Mouse (Mus musculus) embryonic facial prominence, embryonic 15.5 days (tissue): ENCODE results near the gene Abca3. TPM values are rescaled to one million over a fixed set of nuclear protein-coding genes. Genes with fewer than 3 reads are reported as not detected.

Experiments used
- ATAC-seq: fragments of 200-750 bp; cut with Nextera tagmentation; 2 replicates; pipeline ENCODE4 v1.8.0; 2017; ENCODE audit warnings: low read depth, moderate TSS enrichment; ENCODE audit not compliant: insufficient number of reproducible peaks, low FRiP score, low TSS enrichment
- H3K27ac ChIP-seq: fragments of 300-500 bp; sonication (generic); replicated peaks from 2 replicates; pipeline ENCODE4 v1.5.1; 2015; ENCODE audit warnings: mild to moderate bottlenecking, inconsistent platforms
- H3K27me3 ChIP-seq: fragments of 300-500 bp; sonication (generic); 2 replicates; pipeline ENCODE4 v1.6.1; 2015; ENCODE audit warnings: inconsistent platforms
- H3K36me3 ChIP-seq: fragments of 300-500 bp; sonication (generic); 2 replicates; pipeline ENCODE4 v1.6.1; 2015; ENCODE audit warnings: mild to moderate bottlenecking, inconsistent platforms
- H3K4me1 ChIP-seq: fragments of 300-500 bp; sonication (generic); 2 replicates; pipeline ENCODE4 v1.6.1; 2015; ENCODE audit warnings: inconsistent platforms
- H3K4me2 ChIP-seq: fragments of 300-500 bp; sonication (generic); replicated peaks from 2 replicates; pipeline ENCODE4 v1.6.1; 2015; ENCODE audit warnings: mild to moderate bottlenecking, inconsistent platforms
- H3K4me3 ChIP-seq: fragments of 300-500 bp; sonication (generic); replicated peaks from 2 replicates; pipeline ENCODE4 v1.5.1; 2015; ENCODE audit warnings: mild to moderate bottlenecking, inconsistent platforms
- H3K9ac ChIP-seq: fragments of 300-500 bp; sonication (generic); 2 replicates; pipeline ENCODE4 v1.6.1; 2015; ENCODE audit warnings: inconsistent platforms
- H3K9me3 ChIP-seq: fragments of 300-500 bp; sonication (generic); replicated peaks from 2 replicates; pipeline ENCODE4 v1.6.1; 2016; ENCODE audit warnings: inconsistent platforms
- WGBS: fragments of 180-500 bp; shearing (Covaris S2); methylation state at CpG from one replicate; pipeline ENCODE4 v1.1.7; 2015; 5-methylcytosine and 5-hydroxymethylcytosine counted together
- polyA plus RNA-seq: library from polyadenylated mRNA; unstranded; fragments of >200 nt; fragmentation: Nextera tagmentation; extraction: Ambion mirVana; gene quantifications from 2 replicates; pipeline ENCODE4 v1.2.1, GENCODE M21; 2015

Gene Abca3
- polyA plus RNA-seq, result 8.1 and 8.3 TPM in 2 replicates

GRCm38 (mm10) chr17:24351760-24352357 is at the start of gene Abca3:
Abca3 (plus strand) TSS chr17:24351950.
- H3K4me1 ChIP-seq, result peaks cover 19% of the 10 kb centered on the region
- H3K27me3 ChIP-seq, result peaks cover 19% of the 10 kb centered on the region
- ATAC-seq, result peak; percentile 92
- peak within 1 kb of the TSS; percentile 64 for H3K9ac ChIP-seq
- no peaks in the 10 kb centered on the region for H3K9me3 ChIP-seq
- peak within 1 kb of the TSS; percentile 96 for H3K4me2 ChIP-seq
- H3K36me3 ChIP-seq, result no peaks in the 10 kb centered on the region
- H3K4me3 ChIP-seq, result peak within 1 kb of the TSS; percentile 78
- WGBS, result under 1% methylated on average over 54 of the region's 55 CpGs
- no peak within 1 kb of the TSS for H3K27ac ChIP-seq

GRCm38 (mm10) chr17:24307500-24307899 is 44.2 kb upstream of the Abca3 start:
- Histone ChIP-seq H3K27ac (no peak overlapping the region), H3K4me2 (no peak overlapping the region), H3K9me3 (no peaks in the 10 kb centered on the region), H3K36me3 (no peaks in the 10 kb centered on the region), H3K4me1 (no peaks in the 10 kb centered on the region), H3K4me3 (no peak overlapping the region), H3K27me3 (no peaks in the 10 kb centered on the region), H3K9ac (no peak overlapping the region)
- ATAC-seq, result no peak
- 53% methylated on average over 4 of the region's 4 CpGs for WGBS

GRCm38 (mm10) chr17:24320826-24321225 is 30.9 kb upstream of the Abca3 start:
- WGBS, result 83% methylated on average over 3 of the region's 3 CpGs
- no peak overlapping the region for H3K4me3 ChIP-seq
- no peak overlapping the region for H3K9ac ChIP-seq
- H3K27me3 ChIP-seq, result no peaks in the 10 kb centered on the region
- H3K4me2 ChIP-seq, result no peak overlapping the region
- no peaks in the 10 kb centered on the region for H3K36me3 ChIP-seq
- no peaks in the 10 kb centered on the region for H3K4me1 ChIP-seq
- ATAC-seq, result no peak
- H3K9me3 ChIP-seq, result no peaks in the 10 kb centered on the region
- no peak overlapping the region for H3K27ac ChIP-seq

GRCm38 (mm10) chr17:24325051-24325450 is 26.7 kb upstream of the Abca3 start:
- Histone ChIP-seq H3K4me2 (no peak overlapping the region), H3K4me3 (no peak overlapping the region), H3K9me3 (no peaks in the 10 kb centered on the region), H3K4me1 (no peaks in the 10 kb centered on the region), H3K27me3 (no peaks in the 10 kb centered on the region; the same call in 1 of the 2 replicates), H3K27ac (no peak overlapping the region), H3K36me3 (no peaks in the 10 kb centered on the region), H3K9ac (no peak overlapping the region)
- ATAC-seq, result no peak
- whole genome bisulfite sequencing, result 75% methylated on average over 10 of the region's 10 CpGs

GRCm38 (mm10) chr17:24327656-24328055 is 24.1 kb upstream of the Abca3 start:
- Histone ChIP-seq H3K4me2 (no peak overlapping the region), H3K4me3 (no peak overlapping the region), H3K27ac (no peak overlapping the region), H3K4me1 (no peaks in the 10 kb centered on the region), H3K36me3 (no peaks in the 10 kb centered on the region), H3K9me3 (no peaks in the 10 kb centered on the region), H3K9ac (no peak overlapping the region), H3K27me3 (no peaks in the 10 kb centered on the region; the same call in 1 of the 2 replicates)
- WGBS, result 76% methylated on average over 7 of the region's 7 CpGs
- no peak for ATAC-seq

- ATAC-seq, result no peak
- no peaks in the 10 kb centered on the region for H3K9me3 ChIP-seq
- H3K4me1 ChIP-seq, result no peaks in the 10 kb centered on the region
- no peak overlapping the region for H3K4me3 ChIP-seq
- no peak overlapping the region for H3K27ac ChIP-seq
- no peak overlapping the region for H3K4me2 ChIP-seq
- 77% methylated on average over 8 of the region's 8 CpGs for WGBS
- H3K27me3 ChIP-seq, result no peaks in the 10 kb centered on the region
- no peak overlapping the region for H3K9ac ChIP-seq
- H3K36me3 ChIP-seq, result no peaks in the 10 kb centered on the region
Measured at GRCm38 (mm10) chr17:24344672-24345071, 7.1 kb upstream of the Abca3 start.

GRCm38 (mm10) chr17:24346831-24347230 is 4.9 kb upstream of the Abca3 start:
- no peak for ATAC-seq

GRCm38 (mm10) chr17:24349176-24349575 is 2.6 kb upstream of the Abca3 start:
- no peak overlapping the region for H3K4me2 ChIP-seq
- no peak overlapping the region for H3K9ac ChIP-seq
- no peak overlapping the region for H3K4me3 ChIP-seq
- no peaks in the 10 kb centered on the region for H3K36me3 ChIP-seq
- H3K4me1 ChIP-seq, result peaks cover 19% of the 10 kb centered on the region
- H3K27me3 ChIP-seq, result peaks cover 19% of the 10 kb centered on the region
- H3K9me3 ChIP-seq, result no peaks in the 10 kb centered on the region
- H3K27ac ChIP-seq, result no peak overlapping the region
- WGBS, result 64% methylated on average over 2 of the region's 2 CpGs
- no peak for ATAC-seq

More at GRCm38 (mm10) chr17:24346831-24347230, 4.9 kb upstream of the Abca3 start:
- Histone ChIP-seq H3K27me3 (peaks cover 19% of the 10 kb centered on the region), H3K27ac (no peak overlapping the region), H3K9me3 (no peaks in the 10 kb centered on the region), H3K36me3 (no peaks in the 10 kb centered on the region), H3K4me1 (peaks cover 8% of the 10 kb centered on the region), H3K9ac (no peak overlapping the region), H3K4me2 (no peak overlapping the region), H3K4me3 (no peak overlapping the region)
- WGBS, result 53% methylated on average over 7 of the region's 7 CpGs

GRCm38 (mm10) chr17:24350926-24351759 is 607 bp upstream of the Abca3 start, which contains the start of gene Abca17:
Abca17 (minus strand) TSS chr17:24351068.
- peak within 1 kb of the TSS; percentile 78 for H3K4me3 ChIP-seq
- ATAC-seq, result no peak
- peak within 1 kb of the TSS; percentile 96 for H3K4me2 ChIP-seq
- no peaks in the 10 kb centered on the region for H3K9me3 ChIP-seq
- H3K36me3 ChIP-seq, result no peaks in the 10 kb centered on the region
- peaks cover 19% of the 10 kb centered on the region for H3K4me1 ChIP-seq
- WGBS, result 3% methylated on average over 42 of the region's 42 CpGs
- no peak within 1 kb of the TSS for H3K27ac ChIP-seq
- H3K9ac ChIP-seq, result peak within 1 kb of the TSS; percentile 64
- H3K27me3 ChIP-seq, result peaks cover 19% of the 10 kb centered on the region

GRCm38 (mm10) chr17:24352370-24353194 is 832 bp downstream of the Abca3 start:
- no peaks in the 10 kb centered on the region for H3K36me3 ChIP-seq
- H3K4me2 ChIP-seq, result peak overlapping the region; percentile 96
- peaks cover 19% of the 10 kb centered on the region for H3K27me3 ChIP-seq
- H3K9me3 ChIP-seq, result no peaks in the 10 kb centered on the region
- H3K4me1 ChIP-seq, result peaks cover 19% of the 10 kb centered on the region
- peak overlapping the region; percentile 64 for H3K9ac ChIP-seq
- WGBS, result 4% methylated on average over 36 of the region's 36 CpGs
- H3K27ac ChIP-seq, result no peak overlapping the region
- H3K4me3 ChIP-seq, result peak overlapping the region; percentile 78
- ATAC-seq, result peak; percentile 4; the same call in 1 of the 2 replicates

- no peak overlapping the region for H3K4me2 ChIP-seq
- H3K9ac ChIP-seq, result no peak overlapping the region
- no peaks in the 10 kb centered on the region for H3K9me3 ChIP-seq
- H3K36me3 ChIP-seq, result no peaks in the 10 kb centered on the region
- H3K27me3 ChIP-seq, result peaks cover 19% of the 10 kb centered on the region
- H3K27ac ChIP-seq, result no peak overlapping the region
- H3K4me3 ChIP-seq, result no peak overlapping the region
- no peak for ATAC-seq
- WGBS, result 87% methylated on average over 3 of the region's 3 CpGs
- H3K4me1 ChIP-seq, result peaks cover 19% of the 10 kb centered on the region
Measured at GRCm38 (mm10) chr17:24353960-24354359, 2.2 kb downstream of the Abca3 start.
